25 mouse cellular contexts compared by ENCODE assay signal in genomic region chr19:46110214-46110613, GRCm38 (mm10). TPM values are rescaled to one million over a fixed set of nuclear protein-coding genes. Genes with fewer than 3 reads are reported as not detected.
"Had no signal": no experiment of that assay in that cellular context is flagged by ENCODE, and none has a peak within 500 bp of the region (broad histone marks: within the 10 kb centered on the region; RNA-seq: fewer than 3 reads in every experiment).

No protein-coding gene starts in this region.

- H3K9ac ChIP-seq: kidney, embryonic 15.5 days; limb, embryonic 13.5 days; liver, embryonic 14.5 days; midbrain, embryonic 15.5 days; neural tube, embryonic 12.5 days; stomach, embryonic 15.5 days had no signal

- H3K4me2 ChIP-seq: kidney, embryonic 15.5 days; limb, embryonic 13.5 days; midbrain, embryonic 11.5 days; midbrain, embryonic 15.5 days; neural tube, embryonic 12.5 days; stomach, embryonic 15.5 days had no signal

- H3K27me3 ChIP-seq: kidney, embryonic 15.5 days; limb, embryonic 13.5 days; midbrain, embryonic 15.5 days; neural tube, embryonic 12.5 days; stomach, embryonic 15.5 days had no signal

- H3K4me1 ChIP-seq: kidney, embryonic 15.5 days; limb, embryonic 13.5 days; midbrain, embryonic 15.5 days; neural tube, embryonic 12.5 days; stomach, embryonic 15.5 days had no signal

- H3K27ac ChIP-seq: kidney, embryonic 15.5 days; limb, embryonic 13.5 days; liver, embryonic 14.5 days; midbrain, embryonic 15.5 days; neural tube, embryonic 12.5 days; stomach, embryonic 15.5 days had no signal

- ATAC-seq: midbrain, embryonic 15.5 days had no signal

- H3K36me3 ChIP-seq: kidney, embryonic 15.5 days; limb, embryonic 13.5 days; midbrain, embryonic 15.5 days; neural tube, embryonic 12.5 days; stomach, embryonic 15.5 days had no signal

- DNase-seq: kidney, adult 2 months; kidney, postnatal 14 days; left cerebral cortex, postnatal 4 days; retina, postnatal 1 day; right cerebral cortex, postnatal 14 days; thymus, adult 2 months; thymus, postnatal 25 days had no signal

- H3K9me3 ChIP-seq: kidney, embryonic 15.5 days; limb, embryonic 13.5 days; midbrain, embryonic 15.5 days; neural tube, embryonic 12.5 days; stomach, embryonic 15.5 days had no signal

- H3K4me3 ChIP-seq: kidney, embryonic 15.5 days; limb, embryonic 13.5 days; megakaryocyte, embryonic 14.5 days; midbrain, embryonic 15.5 days; neural tube, embryonic 12.5 days; stomach, embryonic 15.5 days had no signal

RNA-seq across cellular contexts. Expression of gene Elovl3, which starts 21.5 kb away (rescaled TPM):
- total RNA-seq: layer of hippocampus, adult 8-10 months; layer of hippocampus, postnatal 14 days; left cerebral cortex, adult 18-20 months; left cerebral cortex, postnatal 10 days; left cerebral cortex, postnatal 4 days; monocyte, adult 5-6 weeks; neutrophil, adult 5-6 weeks had no signal
- polyA plus RNA-seq: kidney, embryonic 15.5 days; large intestine, adult 2 months; midbrain, embryonic 11.5 days; neural tube, embryonic 12.5 days; spleen, adult 2 months; stomach, embryonic 15.5 days; urinary bladder, adult 2 months had no signal

RNA-seq across cellular contexts. Expression of gene Pitx3, which starts 37.9 kb away (rescaled TPM):
- total RNA-seq: layer of hippocampus, adult 8-10 months; layer of hippocampus, postnatal 14 days; left cerebral cortex, adult 18-20 months; left cerebral cortex, postnatal 10 days; left cerebral cortex, postnatal 4 days; monocyte, adult 5-6 weeks; neutrophil, adult 5-6 weeks had no signal
- polyA plus RNA-seq: large intestine, adult 2 months; liver, embryonic 14.5 days; lung, embryonic 16.5 days; spleen, adult 2 months; stomach, embryonic 15.5 days had no signal
